Mouse (Mus musculus) gastrocnemius, postnatal 4 days (tissue): ENCODE data around the gene Ncoa1. TPM values are rescaled to one million over a fixed set of nuclear protein-coding genes. Genes with fewer than 3 reads are reported as not detected.
"Not testable (repeated sequence)": the region's sequence is repeated elsewhere in the genome, so short reads cannot be mapped to it uniquely, and the experiment has no call there.

Source experiments
- DNase-seq, 2 experiments: peaks; one replicate each; pipeline ENCODE4 v3.0.0; 2021 to 2022; ENCODE audit warnings: low spot score in 2 of 2, mixed read lengths in 2 of 2
- total RNA-seq, 2 experiments: library from RNA; stranded (reverse); gene quantifications; 2 replicates each; pipeline ENCODE4 v1.2.3; 2021

The Ncoa1 gene
- total RNA-seq, 2 experiments from 2014 or later: 51.1 to 52.3 TPM

DNA sequence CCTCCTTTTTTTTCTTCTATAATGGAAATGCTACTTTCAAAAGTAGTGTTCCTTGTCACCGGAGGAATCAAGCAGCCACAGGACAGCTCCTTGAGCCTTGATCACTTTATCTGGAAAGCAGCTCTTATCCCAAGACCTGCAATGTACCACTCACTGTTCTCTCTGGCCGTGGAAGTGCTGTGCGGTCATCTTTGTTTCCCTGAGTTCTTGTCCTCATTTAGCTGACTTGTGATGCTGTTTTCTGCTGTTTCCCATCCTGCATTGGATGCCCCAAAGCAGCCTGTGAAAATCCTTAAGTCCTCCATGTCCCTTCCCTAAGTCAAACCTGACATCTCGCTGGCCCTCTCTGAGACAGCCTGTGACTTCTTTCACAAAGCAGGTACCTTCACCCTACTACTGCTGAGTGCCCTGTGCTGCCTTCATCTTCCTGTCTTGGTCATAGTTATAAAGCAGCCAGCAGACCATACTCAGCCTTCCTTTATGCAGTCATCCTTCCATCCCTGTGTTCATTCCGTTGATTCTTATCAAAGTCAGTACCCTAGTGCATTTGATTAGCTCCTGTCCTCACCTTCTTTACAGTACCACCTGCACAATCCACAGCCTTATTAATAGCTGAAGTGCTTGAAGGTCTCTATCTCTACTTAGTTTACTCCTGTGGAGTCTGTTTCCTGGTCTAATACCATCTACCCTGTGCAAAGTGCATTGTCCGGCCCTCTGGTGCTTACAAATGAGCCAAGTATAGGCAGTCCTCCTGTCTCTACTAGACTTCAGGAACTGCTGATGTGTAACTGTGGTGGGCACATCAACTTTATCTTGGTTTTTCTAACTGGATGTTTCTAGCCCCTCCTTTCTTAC, 1.2 kb upstream of the Ncoa1 start:
- DNase-seq: no peak

GRCm38 (mm10) chr12:4476291-4476831, 621 bp downstream of the Ncoa1 start:
- peak; percentile 29 to 69 for DNase-seq

DNA sequence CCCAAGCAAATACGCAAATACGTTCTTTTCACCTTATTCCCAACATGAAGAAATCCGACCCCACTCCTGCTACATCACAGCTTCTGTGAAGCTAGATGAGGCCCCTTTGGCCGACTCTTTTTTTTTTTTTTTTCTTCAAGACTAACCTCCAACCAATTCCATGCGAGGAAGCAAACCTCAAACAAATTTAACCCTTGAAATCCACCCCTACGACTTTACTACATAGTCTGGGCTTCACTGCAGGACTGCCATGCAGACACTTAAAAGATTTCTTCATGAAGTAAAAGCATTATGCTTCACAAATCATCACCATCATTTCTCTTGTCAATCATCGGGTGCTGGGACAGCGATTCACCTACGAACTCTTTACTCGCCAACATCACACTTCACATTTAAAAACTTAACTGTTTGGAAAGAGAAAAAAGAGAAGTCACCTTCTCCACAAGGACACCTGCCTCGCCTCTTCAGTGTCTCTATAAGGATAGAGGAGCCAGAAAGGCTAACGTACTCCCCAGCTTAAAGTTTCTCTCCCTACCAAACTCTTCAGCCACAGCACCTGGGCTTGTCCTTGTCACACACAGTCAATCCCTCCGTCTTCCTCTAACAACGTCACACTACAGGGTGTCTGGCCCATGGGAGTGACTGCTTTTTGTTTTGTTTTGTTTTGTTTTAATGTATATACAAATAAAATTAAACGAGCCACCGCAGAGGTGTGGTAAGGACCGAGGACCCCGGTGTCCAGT, 1.6 kb downstream of the Ncoa1 start:
- DNase-seq: no peak

GRCm38 (mm10) chr12:4469115-4469514, 7.9 kb downstream of the Ncoa1 start:
- no peak for DNase-seq

GRCm38 (mm10) chr12:4463701-4464100, 13.3 kb downstream of the Ncoa1 start:
- no peak for DNase-seq

- no peak for DNase-seq
Measured at GRCm38 (mm10) chr12:4462420-4462819, 14.6 kb downstream of the Ncoa1 start.

DNA sequence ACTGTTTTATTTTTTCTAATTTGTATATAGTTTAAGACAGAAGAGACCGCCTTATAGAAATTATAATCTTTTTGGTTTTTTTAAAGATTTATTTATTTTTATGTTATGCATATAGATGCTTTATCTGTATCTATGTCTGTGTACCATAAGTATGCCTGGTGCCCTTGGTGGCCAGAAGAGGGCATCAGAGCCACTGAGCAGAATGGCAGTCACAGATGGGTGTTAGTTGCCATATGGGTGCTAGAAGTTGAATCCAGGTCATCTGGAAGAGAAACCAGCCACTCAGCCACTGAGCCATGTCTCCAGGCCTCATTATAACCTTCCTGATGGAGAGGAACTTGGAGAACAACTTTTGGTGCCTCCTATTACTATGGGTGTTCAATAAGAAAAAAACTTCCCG, 16.0 kb downstream of the Ncoa1 start:
- no peak for DNase-seq

GRCm38 (mm10) chr12:4454956-4455565, 21.9 kb downstream of the Ncoa1 start:
- DNase-seq: no peak

DNA sequence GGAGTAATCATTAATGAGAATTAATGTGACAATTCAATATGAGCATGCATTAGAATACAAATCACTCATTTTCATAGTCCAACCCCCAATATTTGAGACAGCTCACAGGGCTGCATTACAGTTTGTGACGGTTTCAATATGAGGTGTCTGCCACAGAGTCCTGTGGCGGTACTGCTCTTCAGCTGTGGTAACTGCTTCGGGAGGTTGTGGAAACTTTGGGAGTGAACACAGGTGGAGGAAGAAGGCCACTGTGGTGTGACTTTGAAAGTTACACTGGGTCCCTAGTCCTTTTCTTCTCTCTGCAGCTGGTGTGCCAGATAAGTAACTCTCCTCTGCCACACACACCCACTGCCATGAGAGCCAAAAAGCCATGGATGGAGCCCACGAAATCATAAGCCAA, 22.7 kb downstream of the Ncoa1 start:
- DNase-seq: no peak

- no peak for DNase-seq
Measured at GRCm38 (mm10) chr12:4452233-4452632, 24.7 kb downstream of the Ncoa1 start.

- not testable (repeated sequence) for DNase-seq
Measured at GRCm38 (mm10) chr12:4450485-4450884, 26.5 kb downstream of the Ncoa1 start.

- no peak for DNase-seq
Measured at GRCm38 (mm10) chr12:4448076-4448589, 28.8 kb downstream of the Ncoa1 start.

- no peak for DNase-seq
Measured at GRCm38 (mm10) chr12:4444946-4445345, 32.0 kb downstream of the Ncoa1 start.

DNA sequence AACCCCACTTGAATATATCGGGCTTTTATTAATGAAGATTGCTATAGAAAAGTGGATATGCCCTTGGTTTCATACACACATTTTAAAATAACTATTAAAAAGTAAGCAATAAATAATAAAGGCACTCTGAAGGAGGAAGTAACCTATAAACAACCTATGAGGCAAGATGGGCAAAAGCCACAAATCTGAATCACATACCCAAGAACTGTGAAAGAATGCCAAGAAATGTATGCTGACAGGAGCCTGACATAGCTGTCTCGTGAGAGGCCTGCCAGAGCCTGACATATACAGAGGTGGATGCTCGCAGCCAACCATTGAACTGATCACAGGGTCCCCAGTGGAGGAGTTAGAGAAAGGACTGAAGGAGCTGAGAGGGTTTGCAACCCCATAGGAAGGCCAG, 35.5 kb downstream of the Ncoa1 start:
- no peak for DNase-seq

DNA sequence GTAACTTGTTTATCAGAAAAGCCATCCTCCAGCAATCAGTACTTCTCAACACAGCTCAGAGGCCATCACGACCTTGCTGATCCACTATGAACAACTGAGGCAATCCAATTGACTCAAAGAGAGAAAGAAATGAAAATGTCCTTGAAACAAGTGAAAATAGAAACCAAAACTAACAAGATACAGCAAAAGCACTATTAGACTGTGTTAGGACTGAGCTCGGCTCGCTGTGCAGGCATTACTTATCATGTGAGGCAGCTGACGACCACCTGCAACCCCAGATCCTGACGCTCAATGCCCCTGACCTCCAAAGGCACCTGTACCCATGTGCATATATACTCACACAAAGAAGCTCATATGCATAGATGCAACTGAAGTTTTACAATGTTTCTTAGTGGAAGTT, 40.8 kb downstream of the Ncoa1 start:
- no peak for DNase-seq

DNA sequence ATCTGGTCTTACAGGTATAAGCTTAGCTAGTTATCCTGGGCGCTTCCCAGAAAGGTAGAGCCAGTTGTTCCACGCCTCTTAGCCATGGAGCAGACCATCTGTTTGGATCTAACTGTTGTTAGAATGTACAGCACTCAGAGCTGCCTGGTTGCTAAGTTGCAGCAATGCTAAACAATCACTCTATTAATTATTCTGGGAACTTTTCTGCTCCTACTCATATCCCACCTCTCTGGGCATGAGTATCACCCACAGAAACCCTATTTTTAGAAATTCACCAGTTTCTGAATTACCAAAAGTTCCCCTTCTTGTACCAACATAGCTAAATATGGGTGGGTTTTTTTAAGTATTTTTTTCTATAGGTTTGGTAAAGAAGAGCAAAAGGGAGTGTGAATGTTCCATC, 43.4 kb downstream of the Ncoa1 start:
- DNase-seq: no peak

- no peak for DNase-seq
Measured at GRCm38 (mm10) chr12:4431978-4432377, 45.0 kb downstream of the Ncoa1 start.

- no peak for DNase-seq
Measured at GRCm38 (mm10) chr12:4430061-4430825, 46.7 kb downstream of the Ncoa1 start.

DNA sequence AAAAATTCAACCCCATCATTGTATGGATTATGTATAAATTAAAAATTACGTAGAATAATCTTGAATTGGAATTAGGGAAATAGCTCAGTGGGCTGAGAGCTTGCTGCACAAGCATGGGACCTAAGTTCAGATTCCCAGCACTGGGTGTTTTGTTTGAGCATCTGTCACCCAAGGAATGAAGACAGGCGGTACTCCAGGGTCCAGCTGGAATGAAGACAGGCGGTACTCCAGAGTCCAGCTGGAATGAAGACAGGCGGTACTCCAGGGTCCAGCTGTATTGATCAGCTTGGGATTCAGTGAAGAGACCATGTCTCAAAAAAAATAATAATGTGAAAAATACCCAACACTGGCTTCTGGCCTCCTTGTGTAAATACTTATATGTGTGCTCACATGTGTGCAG, 58.2 kb downstream of the Ncoa1 start:
- no peak for DNase-seq

- DNase-seq: no peak
Measured at GRCm38 (mm10) chr12:4417626-4418263, 59.2 kb downstream of the Ncoa1 start.
